Mouse (Mus musculus) megakaryocyte, embryonic 14.5 days (primary cell): ENCODE measurements around the gene Gm49416. TPM values are rescaled to one million over a fixed set of nuclear protein-coding genes. Genes with fewer than 3 reads are reported as not detected.

Experiments used
- H3K27me3 ChIP-seq: replicated peaks from 2 replicates; pipeline ENCODE3; 2012; ENCODE audit warnings: inconsistent platforms
- H3K36me3 ChIP-seq: replicated peaks from 2 replicates; pipeline ENCODE3; 2012; ENCODE audit warnings: low read length, inconsistent platforms, mixed read lengths
- H3K4me1 ChIP-seq: 2 replicates; pipeline ENCODE4 v1.6.1; 2012; ENCODE audit warnings: inconsistent platforms
- H3K4me3 ChIP-seq: replicated peaks from 2 replicates; pipeline ENCODE3; 2012; ENCODE audit warnings: moderate library complexity, mild to moderate bottlenecking, inconsistent platforms
- H3K9me3 ChIP-seq: 2 replicates; pipeline ENCODE4 v1.6.1; 2012; ENCODE audit warnings: inconsistent platforms
- FLI1 ChIP-seq: IDR thresholded peaks from 2 replicates; pipeline ENCODE4 v1.6.1; 2012; ENCODE audit warnings: low read length, inconsistent platforms, mixed read lengths
- GATA1 ChIP-seq: IDR thresholded peaks from 3 replicates; pipeline ENCODE4 v1.6.1; 2012; ENCODE audit warnings: mixed read lengths, low read length, inconsistent platforms, borderline replicate concordance
- polyA plus RNA-seq: library from polyadenylated mRNA; stranded (reverse); fragments of >175 nt; gene quantifications from 2 replicates; pipeline ENCODE4 v1.2.3, GENCODE M21; 2012; ENCODE audit warnings: low replicate concordance; ENCODE audit not compliant: insufficient read depth

Gene Gm49416
- polyA plus RNA-seq, 1 experiment, result 12.5 TPM

DNA sequence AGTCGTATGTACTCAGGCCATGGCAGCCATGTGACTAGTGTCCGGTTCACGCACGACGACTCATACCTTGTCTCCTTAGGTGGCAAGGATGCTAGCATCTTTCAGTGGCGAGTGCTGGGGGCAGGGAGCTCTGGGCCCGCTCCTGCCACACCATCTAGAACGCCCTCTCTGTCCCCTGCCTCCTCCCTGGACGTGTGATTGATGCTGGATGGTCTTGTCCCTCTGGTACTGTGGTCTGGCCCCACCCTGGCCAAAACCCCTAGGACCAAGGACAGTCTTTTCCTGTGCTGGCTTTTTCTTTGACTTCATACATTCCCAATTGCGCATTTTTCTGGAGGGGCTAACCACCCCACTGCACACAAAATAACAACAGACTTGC is 52.4 kb downstream of the Gm49416 start:
- Histone ChIP-seq H3K27me3 (no peaks in the 10 kb centered on the region), H3K36me3 (peaks cover 75% of the 10 kb centered on the region), H3K9me3 (no peaks in the 10 kb centered on the region), H3K4me1 (peaks cover 63% of the 10 kb centered on the region), H3K4me3 (peak overlapping the region; percentile 99)
- TF ChIP-seq GATA1, result no peak
- no peak for TF ChIP-seq FLI1

DNA sequence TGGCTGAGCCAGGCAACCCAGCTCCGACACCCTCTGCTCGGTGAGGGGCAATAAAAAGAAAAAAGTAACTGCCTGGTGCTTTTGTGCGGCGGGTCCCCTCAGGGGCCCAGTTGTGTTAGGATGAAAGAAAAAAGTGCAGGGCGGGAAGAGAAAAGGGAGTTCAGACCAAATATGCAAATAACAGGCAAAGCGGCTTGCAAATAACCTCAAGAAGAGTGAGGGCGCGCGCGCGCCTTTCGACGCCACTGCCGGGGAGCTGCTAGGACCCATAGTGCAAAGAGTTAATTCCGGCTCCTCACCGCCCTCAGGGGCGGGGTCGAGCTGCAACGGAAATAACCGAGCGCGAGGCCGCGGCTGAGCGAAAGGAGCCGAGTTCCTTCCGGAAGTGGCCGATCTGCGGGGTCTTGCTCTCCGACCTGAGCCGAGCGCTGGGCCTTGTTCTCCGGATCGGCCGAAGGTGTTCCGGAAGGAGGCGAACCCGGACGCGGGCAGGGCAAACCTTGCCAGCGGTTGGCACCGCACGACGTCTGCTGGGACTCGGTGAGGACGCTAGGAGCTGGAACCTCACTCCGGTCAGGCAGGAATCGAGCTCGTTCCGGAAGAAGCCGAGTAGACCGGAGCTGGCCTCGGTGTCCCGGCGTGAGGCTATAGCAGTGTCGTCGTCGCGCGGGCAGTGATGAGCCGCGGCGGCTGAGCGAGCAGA is 52.9 kb downstream of the Gm49416 start, which contains the start of gene Mta2:
Mta2 (plus strand) TSS at position 361 of the 703 bp plus-strand sequence.
- no peaks in the 10 kb centered on the region for H3K9me3 ChIP-seq
- peak within 1 kb of the TSS; percentile 99 for H3K4me3 ChIP-seq
- peaks cover 75% of the 10 kb centered on the region for H3K36me3 ChIP-seq
- no peaks in the 10 kb centered on the region for H3K27me3 ChIP-seq
- peaks cover 64% of the 10 kb centered on the region for H3K4me1 ChIP-seq
- no peak for TF ChIP-seq GATA1
- peak; percentile 63; the same call in 1 of the 2 replicates for TF ChIP-seq FLI1

DNA sequence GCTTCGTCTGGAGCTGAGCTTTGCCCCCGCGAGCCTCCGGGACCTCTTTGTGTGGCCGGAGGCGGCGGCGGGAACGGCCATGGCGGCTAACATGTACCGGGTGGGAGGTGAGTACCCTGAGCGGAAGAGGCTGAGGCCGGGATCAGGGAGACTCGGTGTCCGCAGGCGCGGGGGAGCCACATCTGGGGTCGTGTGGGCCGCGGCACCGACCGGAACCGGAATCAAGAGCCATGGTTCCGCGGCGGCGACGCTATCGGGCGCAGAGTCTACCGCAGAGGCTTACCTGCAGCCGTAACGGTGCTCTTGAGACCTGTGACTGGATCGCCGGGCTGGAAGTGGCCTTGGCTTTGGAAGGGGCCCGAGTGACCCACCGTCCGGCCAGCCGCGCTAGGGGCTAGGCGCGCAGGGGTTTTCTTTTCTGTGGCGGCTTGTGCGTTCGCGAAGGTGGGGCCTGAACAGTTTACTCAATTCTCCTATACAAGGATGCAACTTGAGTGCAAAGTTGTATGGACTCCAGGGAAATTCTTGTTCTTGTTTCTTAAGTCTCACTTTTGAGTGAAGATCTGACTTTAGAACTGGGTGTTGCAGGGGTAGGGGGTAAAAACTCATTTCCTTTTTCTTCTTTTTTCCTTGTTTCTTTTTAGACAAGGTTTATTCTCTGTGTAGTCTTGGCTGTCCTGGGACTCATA is 53.7 kb downstream of the Gm49416 start:
- TF ChIP-seq FLI1 (no peak), GATA1 (no peak)
- Histone ChIP-seq H3K4me1 (peaks cover 63% of the 10 kb centered on the region), H3K27me3 (no peaks in the 10 kb centered on the region), H3K36me3 (peaks cover 74% of the 10 kb centered on the region), H3K4me3 (peak overlapping the region; percentile 99), H3K9me3 (no peaks in the 10 kb centered on the region)

DNA sequence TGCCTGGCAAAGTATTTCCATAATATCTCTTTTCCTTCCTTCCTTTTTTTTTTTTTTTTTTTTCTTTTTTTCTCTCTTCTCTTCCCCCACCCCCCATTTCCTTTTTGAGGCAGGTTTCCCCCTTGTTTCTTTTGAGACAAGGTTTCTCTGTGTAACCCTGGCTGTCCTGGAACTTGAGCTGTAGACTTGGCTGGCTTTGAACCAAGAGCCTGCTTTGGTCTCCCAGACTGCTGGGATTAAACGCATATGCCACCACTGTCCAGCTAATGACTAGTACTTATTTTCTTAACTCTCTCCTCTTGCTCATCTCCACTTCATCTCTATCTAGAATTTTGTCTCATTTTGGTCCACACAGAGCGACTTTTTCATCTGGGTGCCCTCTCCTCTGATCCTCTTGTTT is 54.3 kb downstream of the Gm49416 start:
- Histone ChIP-seq H3K36me3 (peaks cover 75% of the 10 kb centered on the region), H3K27me3 (no peaks in the 10 kb centered on the region), H3K4me3 (peak overlapping the region; percentile 99), H3K4me1 (peaks cover 61% of the 10 kb centered on the region), H3K9me3 (no peaks in the 10 kb centered on the region)
- no peak for TF ChIP-seq GATA1
- TF ChIP-seq FLI1, result no peak

DNA sequence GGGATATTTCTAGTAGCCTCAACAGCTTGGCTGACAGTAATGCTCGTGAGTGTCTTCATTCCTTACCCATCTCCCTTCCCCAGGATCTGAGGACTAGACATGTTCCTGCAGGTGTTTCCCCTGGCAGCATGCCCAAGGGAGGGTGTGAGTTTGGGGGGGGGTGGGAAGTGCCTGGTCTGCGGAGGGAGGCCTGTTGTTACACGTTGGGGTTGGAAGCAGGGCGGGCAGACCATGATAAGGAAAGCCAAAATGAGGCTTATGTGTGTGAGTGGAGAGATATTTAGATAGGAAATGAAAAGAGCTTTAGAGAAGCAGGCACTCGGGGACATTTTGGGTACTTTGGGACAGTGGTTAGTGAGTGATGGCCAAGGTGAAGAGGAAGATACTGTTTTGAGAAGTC is 55.3 kb downstream of the Gm49416 start:
- H3K4me3 ChIP-seq, result peak overlapping the region; percentile 88
- H3K27me3 ChIP-seq, result no peaks in the 10 kb centered on the region
- no peaks in the 10 kb centered on the region for H3K9me3 ChIP-seq
- TF ChIP-seq FLI1, result no peak
- TF ChIP-seq GATA1, result no peak
- H3K36me3 ChIP-seq, result peaks cover 75% of the 10 kb centered on the region
- peaks cover 55% of the 10 kb centered on the region for H3K4me1 ChIP-seq

DNA sequence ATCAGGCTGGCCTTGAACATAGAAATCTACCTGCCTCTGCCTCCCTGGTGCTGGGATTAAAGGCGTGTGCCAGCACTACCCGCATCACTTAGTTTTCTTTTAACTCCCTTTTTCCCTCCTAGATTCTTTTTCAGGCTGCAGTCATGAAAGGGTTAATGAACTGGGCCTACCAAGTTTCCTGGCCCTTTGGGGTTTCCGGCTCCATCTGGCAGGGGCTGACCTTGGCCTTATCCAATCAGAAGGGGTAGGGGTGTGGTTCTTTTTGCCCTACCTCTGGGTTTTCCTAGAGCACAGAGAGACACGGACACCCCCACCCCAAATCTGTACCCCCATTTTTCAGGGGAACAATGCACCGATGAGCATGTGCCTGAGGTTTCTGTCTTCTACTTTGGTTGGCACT is 56.0 kb downstream of the Gm49416 start:
- no peaks in the 10 kb centered on the region for H3K9me3 ChIP-seq
- H3K4me1 ChIP-seq, result peaks cover 50% of the 10 kb centered on the region
- H3K36me3 ChIP-seq, result peaks cover 73% of the 10 kb centered on the region

More for the DNA sequence above, 56.0 kb downstream of the Gm49416 start:
- Histone ChIP-seq H3K27me3 (no peaks in the 10 kb centered on the region), H3K4me3 (peak overlapping the region; percentile 65)
- TF ChIP-seq FLI1 (no peak), GATA1 (no peak)

Other genes with a start within 250 kb of the Gm49416 start
- gene Chrm1, start 225.1 kb upstream of the Gm49416 start, polyA plus RNA-seq, result 0.02 TPM in 1 of 2 replicates, not detected in the other
- gene Slc3a2, start 165.6 kb upstream of the Gm49416 start, polyA plus RNA-seq, result 139 and 161 TPM in 2 replicates
- gene Wdr74, start 153.1 kb upstream of the Gm49416 start, polyA plus RNA-seq, result 3.7 and 16.5 TPM in 2 replicates
- 0.86 TPM in 1 of 2 replicates, not detected in the other for gene 1700092M07Rik, start 148.2 kb upstream of the Gm49416 start, polyA plus RNA-seq
- gene Stx5a, start 147.5 kb upstream of the Gm49416 start, polyA plus RNA-seq, result 18.8 and 39.1 TPM in 2 replicates
- gene Nxf1, start 131.9 kb upstream of the Gm49416 start, polyA plus RNA-seq, result 10.6 and 13.3 TPM in 2 replicates
- gene Tmem223, start 117.9 kb upstream of the Gm49416 start, polyA plus RNA-seq, result 53.5 and 407 TPM in 2 replicates
- 154 and 203 TPM in 2 replicates for gene Tmem179b, start 114.5 kb upstream of the Gm49416 start, polyA plus RNA-seq
- gene Taf6l, start 102.5 kb upstream of the Gm49416 start, polyA plus RNA-seq, result 33.7 and 61.6 TPM in 2 replicates
- 6.3 TPM in 1 of 2 replicates, not detected in the other for gene Polr2g, start 90.3 kb upstream of the Gm49416 start, polyA plus RNA-seq
- 1.3 and 5.9 TPM in 2 replicates for gene Zbtb3, start 86.4 kb upstream of the Gm49416 start, polyA plus RNA-seq
- 0.51 TPM in 1 of 2 replicates, not detected in the other for gene Ttc9c, start 69.6 kb upstream of the Gm49416 start, polyA plus RNA-seq
- 13.5 and 54.1 TPM in 2 replicates for gene Hnrnpul2, start 68.9 kb upstream of the Gm49416 start, polyA plus RNA-seq
- 44.9 and 148 TPM in 2 replicates for gene AC129217.1, start 59.2 kb upstream of the Gm49416 start, polyA plus RNA-seq
- gene Bscl2, start 51.5 kb upstream of the Gm49416 start, polyA plus RNA-seq, result 124 and 182 TPM in 2 replicates
- gene Gng3, start 49.7 kb upstream of the Gm49416 start, polyA plus RNA-seq, result not detected in 2 replicates
- gene Lrrn4cl, start 38.2 kb upstream of the Gm49416 start, polyA plus RNA-seq, result 0.23 TPM in 1 of 2 replicates, not detected in the other
- 125 and 325 TPM in 2 replicates for gene Ubxn1, start 17.4 kb upstream of the Gm49416 start, polyA plus RNA-seq
- gene Uqcc3, start 8.0 kb upstream of the Gm49416 start, polyA plus RNA-seq, result 6.2 and 84.6 TPM in 2 replicates
- 1.5 TPM in 1 of 2 replicates, not detected in the other for gene Lbhd1, start 5.2 kb upstream of the Gm49416 start, polyA plus RNA-seq
- not detected in 2 replicates for gene Gm49403, start 5.0 kb upstream of the Gm49416 start, polyA plus RNA-seq
- 10.2 and 72.7 TPM in 2 replicates for gene 1810009A15Rik, start 73 bp upstream of the Gm49416 start, polyA plus RNA-seq
- 22.4 and 29.0 TPM in 2 replicates for gene Ints5, start 4.1 kb downstream of the Gm49416 start, polyA plus RNA-seq
- gene Ganab, start 9.1 kb downstream of the Gm49416 start, polyA plus RNA-seq, result 4.0 and 25.1 TPM in 2 replicates
- 135 and 141 TPM in 2 replicates for gene B3gat3, start 31.4 kb downstream of the Gm49416 start, polyA plus RNA-seq
- 4.2 and 8.2 TPM in 2 replicates for gene Rom1, start 40.4 kb downstream of the Gm49416 start, polyA plus RNA-seq
- 31.6 and 32.2 TPM in 2 replicates for gene Eml3, start 40.6 kb downstream of the Gm49416 start, polyA plus RNA-seq
- gene Mta2, start 52.9 kb downstream of the Gm49416 start, polyA plus RNA-seq, result 5.1 and 27.3 TPM in 2 replicates
- gene Tut1, start 64.9 kb downstream of the Gm49416 start, polyA plus RNA-seq, result 25.5 and 37.3 TPM in 2 replicates
- gene Eef1g, start 78.1 kb downstream of the Gm49416 start, polyA plus RNA-seq, result 36.7 and 78.5 TPM in 2 replicates
- 4.6 and 28.7 TPM in 2 replicates for gene Ahnak, start 100.4 kb downstream of the Gm49416 start, polyA plus RNA-seq
- not detected in 2 replicates for gene Scgb1a1, start 199.0 kb downstream of the Gm49416 start, polyA plus RNA-seq
- gene Asrgl1, start 246.7 kb downstream of the Gm49416 start, polyA plus RNA-seq, result 1.7 and 53.4 TPM in 2 replicates